Mouse (Mus musculus) cerebellum, adult 2 months (tissue): ENCODE data around the gene Klhl23.

Source experiments
- CTCF ChIP-seq: fragments of 200-500 bp; IDR thresholded peaks from 2 replicates; pipeline ENCODE4 v1.5.1; 2011; ENCODE audit warnings: low read depth, mild to moderate bottlenecking, control low read depth, low read length, moderate library complexity, borderline replicate concordance; ENCODE audit not compliant: insufficient read depth
- POLR2A ChIP-seq: fragments of 200-500 bp; IDR thresholded peaks from 2 replicates; pipeline ENCODE4 v1.6.1; 2011; ENCODE audit warnings: low read length, control low read depth, borderline replicate concordance; ENCODE audit not compliant: insufficient read depth

GRCm38 (mm10) chr2:69885451-69886305, 63.9 kb downstream of the Klhl23 start, which contains the start of gene Mettl5:
- peak; percentile 29; the same call in 1 of the 2 replicates for TF ChIP-seq CTCF
- peak; percentile 91 for TF ChIP-seq POLR2A
